Mouse (Mus musculus) monocyte, adult 5-6 weeks (primary cell): ENCODE data around the gene Snrnp25. TPM values are rescaled to one million over a fixed set of nuclear protein-coding genes. Genes with fewer than 3 reads are reported as not detected.

Source experiments
- total RNA-seq: library from RNA; stranded (forward); fragments of 200-1000, 200-491, 200-594 nt; gene quantifications from 3 replicates; pipeline ENCODE4 v1.2.3, GENCODE M21; 2017

The Snrnp25 gene
- total RNA-seq, 1 experiment from 2014 or later = 17.2 TPM

Other genes with a start within 250 kb of the Snrnp25 start
- not detected in 3 replicates for gene 4930524B15Rik, start 239.8 kb upstream of the Snrnp25 start, total RNA-seq
- 1.2 to 2.1 TPM (median 1.9 TPM) in 3 replicates for gene Nsg2, start 205.0 kb upstream of the Snrnp25 start, total RNA-seq
- gene Il9r, start 5.1 kb upstream of the Snrnp25 start, total RNA-seq = 0.11 to 4.6 TPM (median 3.1 TPM) in 3 replicates
- 0.48 to 2.3 TPM (median 1.9 TPM) in 3 replicates for gene Rhbdf1, start 16.9 kb downstream of the Snrnp25 start, total RNA-seq
- 6.3 to 14.3 TPM (median 9.1 TPM) in 3 replicates for gene Mpg, start 21.1 kb downstream of the Snrnp25 start, total RNA-seq
- 15.3 to 23.5 TPM (median 19.7 TPM) in 3 replicates for gene Nprl3, start 62.3 kb downstream of the Snrnp25 start, total RNA-seq
- not detected in 3 replicates for gene Hba-x, start 71.0 kb downstream of the Snrnp25 start, total RNA-seq
- 197 to 2,631 TPM (median 2,328 TPM) in 3 replicates for gene Hba-a1, start 78.1 kb downstream of the Snrnp25 start, total RNA-seq
- 6.8 TPM in 1 of 3 replicates, not detected in the others for gene Hbq1b, start 81.5 kb downstream of the Snrnp25 start, total RNA-seq
- gene Hba-a2, start 91.1 kb downstream of the Snrnp25 start, total RNA-seq = 1,478 to 24,418 TPM (median 22,273 TPM) in 3 replicates
- gene Hbq1a, start 94.7 kb downstream of the Snrnp25 start, total RNA-seq = not detected in 3 replicates
- gene Sh3pxd2b, start 142.4 kb downstream of the Snrnp25 start, total RNA-seq = 0.49 TPM in 1 of 3 replicates, not detected in the others
- gene Ubtd2, start 250.0 kb downstream of the Snrnp25 start, total RNA-seq = 1.4 to 4.3 TPM (median 2.6 TPM) in 3 replicates